Mouse (Mus musculus): ENCODE results near the gene Rpp25l. TPM values are rescaled to one million over a fixed set of nuclear protein-coding genes. Genes with fewer than 3 reads are reported as not detected.

Gene Rpp25l
- total RNA-seq, 1 experiment, result 67.7 TPM

DNA sequence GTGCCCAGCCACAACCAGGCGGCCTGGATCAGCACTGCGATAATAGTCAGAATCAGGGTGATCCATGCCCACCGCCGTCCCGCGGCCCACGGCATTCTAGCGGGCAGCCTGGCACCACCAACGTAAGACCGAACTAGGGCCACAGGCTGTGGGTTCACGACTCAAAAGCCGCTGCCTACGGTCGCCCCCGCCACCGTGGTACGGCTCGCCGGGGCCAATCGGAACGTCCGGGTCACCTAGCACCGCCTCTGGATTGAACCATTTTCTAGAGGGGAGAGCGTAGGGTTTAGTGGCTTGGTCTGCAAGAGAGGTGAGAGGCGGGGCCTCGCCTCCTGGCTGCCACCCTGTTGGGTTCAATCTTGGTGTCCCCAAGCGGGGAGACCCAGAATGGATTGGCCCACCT lies 27.8 kb upstream of the Rpp25l start:
- peak overlapping the region; percentile 74 to 96 for H3K4me3 ChIP-seq (ENCODE audit: insufficient read depth in 1 of 2, low read depth in 1 of 2, low read length in 2 of 2, poor library complexity in 1 of 2, severe bottlenecking in 1 of 2)
- H3K27ac ChIP-seq (ENCODE audit: insufficient read depth, low read depth, low read length, poor library complexity, severe bottlenecking), result peak overlapping the region; percentile 24
- peak overlapping the region; percentile 93 for H3K9ac ChIP-seq (ENCODE audit: insufficient read depth, low read depth, low read length, poor library complexity, severe bottlenecking)
- no peaks in the 10 kb centered on the region for H3K9me3 ChIP-seq (ENCODE audit: control insufficient read depth, insufficient read depth, low read depth, low read length)
- peaks cover 0 to 10% of the 10 kb centered on the region in 2 experiments; a peak in 2 of 4 replicates for H3K4me1 ChIP-seq (ENCODE audit: control insufficient read depth in 2 of 2, insufficient read depth in 2 of 2, low read length in 2 of 2, poor library complexity in 1 of 2)
- peak; percentile 96 for DNase-seq (ENCODE audit: low read depth, low spot score)
- TF ChIP-seq HCFC1 (IDR thresholded peaks at IDR 0.05; ENCODE audit: borderline replicate concordance, insufficient read depth, low read length), result peak; percentile 58; the same call in 1 of the 2 replicates
- no peak for TF ChIP-seq MAFK (IDR thresholded peaks at IDR 0.05; ENCODE audit: insufficient read depth, low read depth, low read length)
- H3K36me3 ChIP-seq (ENCODE audit: control insufficient read depth, insufficient read depth, low read length, poor library complexity, severe bottlenecking), result peaks cover 10% of the 10 kb centered on the region
- in situ Hi-C loops (cut with MboI; ENCODE audit: low sequenced_read_pairs in 2 of 2, unreplicated experiment in 2 of 2), result no loop called here

DNA sequence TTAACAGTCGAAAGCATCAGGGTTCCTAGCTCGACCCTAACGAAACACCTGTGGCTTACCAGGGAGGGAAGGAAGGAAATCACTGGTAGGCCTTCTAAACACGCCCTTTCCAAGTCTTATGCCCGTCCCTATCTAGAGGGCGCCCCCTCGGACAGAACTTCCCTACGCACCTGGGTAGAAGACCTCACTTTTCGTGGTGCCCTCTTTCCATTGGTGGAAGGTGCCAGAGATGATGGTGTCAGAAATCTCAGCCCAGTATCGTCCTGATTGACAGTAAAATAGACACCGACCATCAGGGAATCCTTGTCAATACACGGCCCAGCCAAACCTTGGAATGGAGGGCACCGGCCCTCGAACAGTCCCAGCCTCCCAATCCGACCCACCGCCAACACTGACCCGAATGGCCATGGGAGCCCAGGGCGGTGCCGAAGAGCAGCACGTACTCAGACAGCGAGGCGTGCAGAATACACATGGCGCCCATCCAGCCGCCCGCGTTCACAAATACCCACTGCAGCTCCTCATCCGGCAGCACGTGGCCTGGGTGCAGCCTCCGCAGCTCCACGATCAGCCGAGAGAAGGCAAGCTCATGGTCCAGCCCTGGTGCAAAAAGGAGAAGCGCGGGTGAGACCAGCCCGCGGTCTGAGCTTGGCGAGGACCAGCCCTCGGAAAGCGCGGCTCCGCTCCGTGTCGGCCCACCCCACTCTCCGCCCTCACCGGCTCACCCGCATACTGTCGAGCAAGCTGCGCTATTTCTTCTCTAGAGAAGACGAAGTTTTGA lies 27.2 kb upstream of the Rpp25l start:
- no peak for DNase-seq (ENCODE audit: low read depth, low spot score)
- peaks cover 10% of the 10 kb centered on the region for H3K36me3 ChIP-seq (ENCODE audit: control insufficient read depth, insufficient read depth, low read length, poor library complexity, severe bottlenecking)
- H3K9me3 ChIP-seq (ENCODE audit: control insufficient read depth, insufficient read depth, low read depth, low read length), result no peaks in the 10 kb centered on the region
- H3K9ac ChIP-seq (ENCODE audit: insufficient read depth, low read depth, low read length, poor library complexity, severe bottlenecking), result peak overlapping the region; percentile 93
- H3K4me1 ChIP-seq (ENCODE audit: control insufficient read depth in 2 of 2, insufficient read depth in 2 of 2, low read length in 2 of 2, poor library complexity in 1 of 2), result peaks cover 0 to 10% of the 10 kb centered on the region in 2 experiments; a peak in 2 of 4 replicates
- H3K27ac ChIP-seq (ENCODE audit: insufficient read depth, low read depth, low read length, poor library complexity, severe bottlenecking), result peak overlapping the region; percentile 24
- in situ Hi-C loops (cut with MboI; ENCODE audit: low sequenced_read_pairs in 2 of 2, unreplicated experiment in 2 of 2), result no loop called here
- peak overlapping the region; percentile 74 to 96 for H3K4me3 ChIP-seq (ENCODE audit: insufficient read depth in 1 of 2, low read depth in 1 of 2, low read length in 2 of 2, poor library complexity in 1 of 2, severe bottlenecking in 1 of 2)
- TF ChIP-seq ZNF384 (IDR thresholded peaks at IDR 0.05; ENCODE audit: low read depth, low read length), result no peak
- no peak for TF ChIP-seq CHD2 (IDR thresholded peaks at IDR 0.05; ENCODE audit: low read depth, low read length)
- TF ChIP-seq ZC3H11A (IDR thresholded peaks at IDR 0.05; ENCODE audit: borderline replicate concordance, low read depth, low read length), result no peak
- TF ChIP-seq MAFK (IDR thresholded peaks at IDR 0.05; ENCODE audit: insufficient read depth, low read depth, low read length), result no peak
- no peak for TF ChIP-seq HCFC1 (IDR thresholded peaks at IDR 0.05; ENCODE audit: borderline replicate concordance, insufficient read depth, low read length)

DNA sequence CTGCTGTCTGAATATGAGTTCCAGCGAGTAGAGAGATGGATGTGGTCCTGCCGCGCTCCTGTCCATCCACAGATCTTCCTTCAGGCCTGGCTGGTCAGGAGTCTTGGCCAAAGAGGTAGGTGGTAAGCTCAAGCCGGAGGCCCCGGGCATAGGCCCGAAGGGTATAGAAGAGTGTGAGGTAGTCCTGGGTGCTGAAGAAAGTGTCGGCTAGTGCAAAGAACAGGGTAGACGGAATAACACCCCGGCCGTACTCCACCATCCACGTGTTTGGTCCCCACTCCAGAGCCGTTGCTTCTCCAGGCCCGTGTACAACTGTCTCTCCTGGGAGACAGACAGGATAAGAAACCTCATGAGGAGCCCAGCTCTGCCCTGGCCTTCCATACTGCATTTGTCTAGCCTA lies 25.9 kb upstream of the Rpp25l start:
- no peak overlapping the region for H3K4me3 ChIP-seq (ENCODE audit: insufficient read depth in 1 of 2, low read depth in 1 of 2, low read length in 2 of 2, poor library complexity in 1 of 2, severe bottlenecking in 1 of 2)
- peaks cover 0 to 10% of the 10 kb centered on the region in 2 experiments; a peak in 2 of 4 replicates for H3K4me1 ChIP-seq (ENCODE audit: control insufficient read depth in 2 of 2, insufficient read depth in 2 of 2, low read length in 2 of 2, poor library complexity in 1 of 2)
- no peaks in the 10 kb centered on the region for H3K9me3 ChIP-seq (ENCODE audit: control insufficient read depth, insufficient read depth, low read depth, low read length)
- H3K36me3 ChIP-seq (ENCODE audit: control insufficient read depth, insufficient read depth, low read length, poor library complexity, severe bottlenecking), result peaks cover 10% of the 10 kb centered on the region
- in situ Hi-C loops (cut with MboI; ENCODE audit: low sequenced_read_pairs in 2 of 2, unreplicated experiment in 2 of 2), result no loop called here
- no peak overlapping the region for H3K27ac ChIP-seq (ENCODE audit: insufficient read depth, low read depth, low read length, poor library complexity, severe bottlenecking)
- TF ChIP-seq ZC3H11A (IDR thresholded peaks at IDR 0.05; ENCODE audit: borderline replicate concordance, low read depth, low read length) (no peak), ZNF384 (IDR thresholded peaks at IDR 0.05; ENCODE audit: low read depth, low read length) (no peak), CHD2 (IDR thresholded peaks at IDR 0.05; ENCODE audit: low read depth, low read length) (no peak), MAFK (IDR thresholded peaks at IDR 0.05; ENCODE audit: insufficient read depth, low read depth, low read length) (no peak)
- no peak overlapping the region; the same call in 1 of the 2 replicates for H3K9ac ChIP-seq (ENCODE audit: insufficient read depth, low read depth, low read length, poor library complexity, severe bottlenecking)
- no peak for DNase-seq (ENCODE audit: low read depth, low spot score)

DNA sequence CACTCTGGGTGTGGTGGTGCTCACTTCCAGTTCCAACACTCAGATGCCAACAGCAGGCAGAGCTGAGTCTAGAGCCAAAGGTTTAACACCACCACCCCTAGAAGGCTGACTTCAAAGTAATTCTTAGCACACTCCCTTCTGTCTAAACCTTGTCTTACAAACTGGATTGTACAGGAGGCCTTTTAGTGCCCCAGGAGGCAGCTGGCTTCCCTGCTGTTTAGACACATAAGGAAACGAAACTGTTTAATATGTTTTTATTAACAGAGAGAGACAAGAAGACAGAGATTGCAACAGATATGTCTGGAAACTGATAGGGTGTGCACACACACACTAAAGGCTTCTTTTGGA lies 24.9 kb upstream of the Rpp25l start:
- peaks cover 10% of the 10 kb centered on the region for H3K36me3 ChIP-seq (ENCODE audit: control insufficient read depth, insufficient read depth, low read length, poor library complexity, severe bottlenecking)
- in situ Hi-C loops (cut with MboI; ENCODE audit: low sequenced_read_pairs in 2 of 2, unreplicated experiment in 2 of 2), result no loop called here
- DNase-seq (ENCODE audit: low read depth, low spot score), result no peak
- TF ChIP-seq CHD2 (IDR thresholded peaks at IDR 0.05; ENCODE audit: low read depth, low read length) (no peak), HCFC1 (IDR thresholded peaks at IDR 0.05; ENCODE audit: borderline replicate concordance, insufficient read depth, low read length) (no peak), MAFK (IDR thresholded peaks at IDR 0.05; ENCODE audit: insufficient read depth, low read depth, low read length) (no peak), ZNF384 (IDR thresholded peaks at IDR 0.05; ENCODE audit: low read depth, low read length) (no peak), ZC3H11A (IDR thresholded peaks at IDR 0.05; ENCODE audit: borderline replicate concordance, low read depth, low read length) (no peak)
- peaks cover 0 to 10% of the 10 kb centered on the region in 2 experiments; a peak in 2 of 4 replicates for H3K4me1 ChIP-seq (ENCODE audit: control insufficient read depth in 2 of 2, insufficient read depth in 2 of 2, low read length in 2 of 2, poor library complexity in 1 of 2)
- H3K9ac ChIP-seq (ENCODE audit: insufficient read depth, low read depth, low read length, poor library complexity, severe bottlenecking), result no peak overlapping the region
- H3K9me3 ChIP-seq (ENCODE audit: control insufficient read depth, insufficient read depth, low read depth, low read length), result no peaks in the 10 kb centered on the region
- no peak overlapping the region for H3K4me3 ChIP-seq (ENCODE audit: insufficient read depth in 1 of 2, low read depth in 1 of 2, low read length in 2 of 2, poor library complexity in 1 of 2, severe bottlenecking in 1 of 2)
- no peak overlapping the region for H3K27ac ChIP-seq (ENCODE audit: insufficient read depth, low read depth, low read length, poor library complexity, severe bottlenecking)

Measured in ES-E14 (cell line).